19 mouse cellular contexts compared by ENCODE assay signal in the genomic region with DNA sequence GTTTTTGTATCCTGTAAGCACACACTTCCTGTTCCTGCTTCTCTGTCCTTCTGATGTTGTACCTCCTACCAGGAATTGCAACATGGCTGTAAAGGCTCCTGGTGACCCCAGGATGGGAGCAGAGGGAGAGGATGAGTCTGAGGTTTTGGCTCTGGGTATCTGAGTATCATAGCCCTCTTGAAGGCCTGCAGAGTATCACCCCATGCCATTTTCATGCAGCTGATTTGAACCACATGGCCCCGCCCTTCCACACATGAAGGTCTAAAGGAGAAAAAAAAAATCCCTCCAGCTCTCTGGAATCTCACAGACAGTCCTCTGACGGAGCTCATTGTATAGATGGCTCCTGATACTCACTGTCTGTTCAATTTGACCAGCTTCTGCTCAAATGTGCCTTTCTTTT. TPM values are rescaled to one million over a fixed set of nuclear protein-coding genes. Genes with fewer than 3 reads are reported as not detected.
A peak's percentile ranks its signal among the peaks of the same experiment; 100 is the strongest.
DNase-seq lines count a peak whose midpoint lies in the region; ATAC-seq and TF ChIP-seq lines count a peak whose summit lies in the region.
"Had no signal": no experiment of that assay in that cellular context is flagged by ENCODE, and none has a peak within 500 bp of the region (broad histone marks: within the 10 kb centered on the region; RNA-seq: fewer than 3 reads in every experiment).

No protein-coding gene starts in this region.

- no peak overlapping the region for H3K4me3 ChIP-seq in lung, adult 2 months (replicated peaks; ENCODE audit: extremely low read depth, low read depth, low read length)
- H3K4me3 ChIP-seq in erythroblast, embryonic 14.5 days (replicated peaks) = peak overlapping the region; percentile 57
- 0 out of 2 replicates have a peak overlapping the region, but pooled peaks have one; percentile 14 for H3K4me3 ChIP-seq in liver, embryonic 16.5 days (ENCODE audit: low read depth, low read length)
- no peak overlapping the region for H3K4me3 ChIP-seq in stomach, postnatal 0 days (ENCODE audit: low read depth, low read length)
- H3K4me3 ChIP-seq: kidney, embryonic 15.5 days; left cerebral cortex, adult 2 months; limb, embryonic 12.5 days; neural tube, embryonic 13.5 days had no signal

- no peaks in the 10 kb centered on the region for H3K9me3 ChIP-seq in erythroblast, embryonic 14.5 days (ENCODE audit: control insufficient read depth, low read length)
- no peaks in the 10 kb centered on the region for H3K9me3 ChIP-seq in liver, embryonic 16.5 days (replicated peaks; ENCODE audit: control insufficient read depth, low read length)
- H3K9me3 ChIP-seq in stomach, postnatal 0 days (ENCODE audit: control insufficient read depth, low read length) = no peaks in the 10 kb centered on the region
- H3K9me3 ChIP-seq: kidney, embryonic 15.5 days; limb, embryonic 12.5 days; neural tube, embryonic 13.5 days had no signal

- peaks cover 100% of the 10 kb centered on the region for H3K36me3 ChIP-seq in erythroblast, embryonic 14.5 days (ENCODE audit: control insufficient read depth)
- peaks cover 15% of the 10 kb centered on the region for H3K36me3 ChIP-seq in liver, embryonic 16.5 days (ENCODE audit: control insufficient read depth, insufficient read depth)
- H3K36me3 ChIP-seq in stomach, postnatal 0 days (ENCODE audit: control insufficient read depth, insufficient read depth, low read length) = no peaks in the 10 kb centered on the region; the same call in 1 of the 2 replicates

- H3K4me1 ChIP-seq in lung, adult 2 months (ENCODE audit: control insufficient read depth, insufficient read depth, low read length) = peaks cover 8% of the 10 kb centered on the region
- H3K4me1 ChIP-seq in erythroblast, embryonic 14.5 days (ENCODE audit: control insufficient read depth) = peaks cover 92% of the 10 kb centered on the region
- H3K4me1 ChIP-seq in liver, embryonic 16.5 days (ENCODE audit: control insufficient read depth, low read depth, low read length) = peaks cover 67% of the 10 kb centered on the region
- no peaks in the 10 kb centered on the region for H3K4me1 ChIP-seq in stomach, postnatal 0 days (replicated peaks; ENCODE audit: control insufficient read depth, insufficient read depth)

- H3K4me2 ChIP-seq in liver, embryonic 16.5 days (ENCODE audit: low read depth, low read length) = peak overlapping the region; percentile 71
- H3K4me2 ChIP-seq in stomach, postnatal 0 days (replicated peaks; ENCODE audit: low read depth) = no peak overlapping the region
- H3K4me2 ChIP-seq: kidney, embryonic 15.5 days; limb, embryonic 12.5 days; neural tube, embryonic 13.5 days had no signal

- ATAC-seq in liver, embryonic 16.5 days (ENCODE audit: low read depth) = no peak
- 0 out of 2 replicates have a peak, but pooled peaks have one; percentile 64 for ATAC-seq in stomach, postnatal 0 days (ENCODE audit: low FRiP score, low TSS enrichment)

- no peak for TF ChIP-seq CTCF in lung, adult 2 months (IDR thresholded peaks at IDR 0.05; ENCODE audit: insufficient read depth, low read length)
- no peak for TF ChIP-seq CTCF in stomach, postnatal 0 days (IDR thresholded peaks at IDR 0.05; ENCODE audit: low read depth)

- DNase-seq in lung, postnatal 10 days = peak; percentile 11
- DNase-seq in lung, adult 2 months = no peak
- no peak for DNase-seq in stomach, postnatal 0 days (ENCODE audit: low spot score)
- no peak for DNase-seq in urinary bladder, adult 18-20 months (ENCODE audit: low spot score in 2 of 2)
- DNase-seq in layer of hippocampus, postnatal 14 days (ENCODE audit: low spot score in 2 of 2) = no peak
- DNase-seq: adrenal gland, postnatal 25 days; cerebellum, adult 9-11 months; gastrocnemius, postnatal 14 days; heart, postnatal 4 days; retina, postnatal 1 day; spleen, adult 18-20 months; thymus, postnatal 36 days had no signal

- TF ChIP-seq EP300 in stomach, postnatal 0 days (optimal IDR thresholded peaks at IDR 0.05) = no peak

- H3K27ac ChIP-seq in liver, embryonic 16.5 days (ENCODE audit: low read length) = peak overlapping the region; percentile 92
- no peak overlapping the region; the same call in 1 of the 2 replicates for H3K27ac ChIP-seq in stomach, postnatal 0 days (replicated peaks)
- H3K27ac ChIP-seq: kidney, embryonic 15.5 days; left cerebral cortex, adult 2 months; limb, embryonic 12.5 days; neural tube, embryonic 13.5 days had no signal

- WGBS in lung, adult 2 months = 75% methylated on average over 2 of the region's 2 CpGs
- 43% methylated on average over 2 of the region's 2 CpGs for WGBS in liver, embryonic 16.5 days (ENCODE audit: insufficient replicate concordance)
- WGBS in stomach, postnatal 0 days = 72% methylated on average over 2 of the region's 2 CpGs

- H3K9ac ChIP-seq in liver, embryonic 16.5 days (ENCODE audit: low read depth, low read length) = peak overlapping the region; percentile 49
- no peak overlapping the region for H3K9ac ChIP-seq in stomach, postnatal 0 days (ENCODE audit: low read length)
- H3K9ac ChIP-seq: kidney, embryonic 15.5 days; limb, embryonic 12.5 days; neural tube, embryonic 13.5 days had no signal

- no peaks in the 10 kb centered on the region for H3K27me3 ChIP-seq in erythroblast, embryonic 14.5 days (ENCODE audit: control insufficient read depth)
- no peaks in the 10 kb centered on the region for H3K27me3 ChIP-seq in liver, embryonic 16.5 days (ENCODE audit: control insufficient read depth, insufficient read depth, low read depth, low read length)
- H3K27me3 ChIP-seq in stomach, postnatal 0 days (ENCODE audit: control insufficient read depth, insufficient read depth, low read length) = no peaks in the 10 kb centered on the region
- H3K27me3 ChIP-seq: kidney, embryonic 15.5 days; limb, embryonic 12.5 days; neural tube, embryonic 13.5 days had no signal

- no peak for TF ChIP-seq POLR2A in lung, adult 2 months (IDR thresholded peaks at IDR 0.05; ENCODE audit: borderline replicate concordance, extremely low read depth, low read depth, low read length)

RNA-seq across cellular contexts. Expression of a gene that starts 11.1 kb away (rescaled TPM):
- polyA plus RNA-seq in lung, adult 2 months (2012; rRNA removed) = 65.9 and 73.9 TPM in 2 replicates
- 7.1 and 8.0 TPM in 2 replicates for polyA plus RNA-seq in erythroblast, embryonic 14.5 days (2012)
- polyA plus RNA-seq in liver, embryonic 16.5 days (2015; fragmentation: Nextera tagmentation; extraction: Ambion mirVana) = 30.7 and 30.9 TPM in 2 replicates
- polyA plus RNA-seq in stomach, postnatal 0 days (2015; fragmentation: Nextera tagmentation; extraction: Ambion mirVana) = 11.6 and 15.1 TPM in 2 replicates
- total RNA-seq in layer of hippocampus, postnatal 14 days (2021) = 10 to 100 TPM; 42.8 to 46.9 TPM

RNA-seq across cellular contexts. Expression of a gene that starts 22.2 kb away (rescaled TPM):
- polyA plus RNA-seq in lung, adult 2 months (2012; rRNA removed) = 27.9 and 45.4 TPM in 2 replicates
- 0.55 and 1.0 TPM in 2 replicates for polyA plus RNA-seq in erythroblast, embryonic 14.5 days (2012)
- 7.8 and 10.2 TPM in 2 replicates for polyA plus RNA-seq in liver, embryonic 16.5 days (2015; fragmentation: Nextera tagmentation; extraction: Ambion mirVana)
- 7.5 and 8.1 TPM in 2 replicates for polyA plus RNA-seq in stomach, postnatal 0 days (2015; fragmentation: Nextera tagmentation; extraction: Ambion mirVana)
- 1 to 10 TPM; 3.9 TPM for total RNA-seq in layer of hippocampus, postnatal 14 days (2021)

RNA-seq across cellular contexts. Expression of a gene that starts 34.1 kb away (rescaled TPM):
- not detected in 2 replicates for polyA plus RNA-seq in lung, adult 2 months (2012; rRNA removed)
- polyA plus RNA-seq in erythroblast, embryonic 14.5 days (2012) = 0.02 TPM in 1 of 2 replicates, not detected in the other
- not detected in 2 replicates for polyA plus RNA-seq in liver, embryonic 16.5 days (2015; fragmentation: Nextera tagmentation; extraction: Ambion mirVana)
- polyA plus RNA-seq in stomach, postnatal 0 days (2015; fragmentation: Nextera tagmentation; extraction: Ambion mirVana) = not detected in 2 replicates
- under 1 TPM; 0.26 to 0.55 TPM for total RNA-seq in layer of hippocampus, postnatal 14 days (2021)
- total RNA-seq: adrenal gland, postnatal 25 days; gastrocnemius, postnatal 14 days; heart, postnatal 4 days had no signal
- polyA plus RNA-seq: limb, embryonic 12.5 days had no signal

RNA-seq across cellular contexts. Expression of a gene that starts 40.4 kb away (rescaled TPM):
- polyA plus RNA-seq in lung, adult 2 months (2012; rRNA removed) = not detected in 2 replicates
- not detected in 2 replicates for polyA plus RNA-seq in erythroblast, embryonic 14.5 days (2012)
- polyA plus RNA-seq in liver, embryonic 16.5 days (2015; fragmentation: Nextera tagmentation; extraction: Ambion mirVana) = not detected in 2 replicates
- not detected in 2 replicates for polyA plus RNA-seq in stomach, postnatal 0 days (2015; fragmentation: Nextera tagmentation; extraction: Ambion mirVana)
- not detected for total RNA-seq in layer of hippocampus, postnatal 14 days (2021)
- total RNA-seq: adrenal gland, postnatal 25 days; gastrocnemius, postnatal 14 days; heart, postnatal 4 days had no signal
- polyA plus RNA-seq: kidney, embryonic 15.5 days; testis, adult 2 months had no signal

Comparison
In these comparisons a context has a peak if more than half of its experiments do, and no peak if none do; other contexts are left out.
1. H3K4me3 ChIP-seq: peak in erythroblast, embryonic 14.5 days (single experiment) and liver, embryonic 16.5 days (single experiment); none in lung, adult 2 months (single experiment) and stomach, postnatal 0 days (single experiment).